Mouse (Mus musculus) adrenal gland, adult (tissue): ENCODE data around the gene Rdh16.
"Not testable (repeated sequence)": the region's sequence is repeated elsewhere in the genome, so short reads cannot be mapped to it uniquely, and the experiment has no call there.

Experiments used
- DNase-seq, 2 experiments: peaks; one replicate each; pipeline ENCODE4 v3.0.0; 2022 to 2023; ENCODE audit warnings: low spot score in 1 of 2; ENCODE audit not compliant: inconsistent age in 2 of 2

The Rdh16 gene

GRCm38 (mm10) chr10:127800891-127801290, at the start of gene Rdh16:
Gene Rdh16, plus strand, starts transcription at chr10:127801152.
- DNase-seq, result no peak

- DNase-seq, result peak in 1 of 2 experiments; percentile 67
These were observed 49.4 kb upstream of the Rdh16 start, which contains the start of gene Gpr182 for GRCm38 (mm10) chr10:127751548-127751947. Gene Gpr182, minus strand, starts transcription at chr10:127751732.

DNA sequence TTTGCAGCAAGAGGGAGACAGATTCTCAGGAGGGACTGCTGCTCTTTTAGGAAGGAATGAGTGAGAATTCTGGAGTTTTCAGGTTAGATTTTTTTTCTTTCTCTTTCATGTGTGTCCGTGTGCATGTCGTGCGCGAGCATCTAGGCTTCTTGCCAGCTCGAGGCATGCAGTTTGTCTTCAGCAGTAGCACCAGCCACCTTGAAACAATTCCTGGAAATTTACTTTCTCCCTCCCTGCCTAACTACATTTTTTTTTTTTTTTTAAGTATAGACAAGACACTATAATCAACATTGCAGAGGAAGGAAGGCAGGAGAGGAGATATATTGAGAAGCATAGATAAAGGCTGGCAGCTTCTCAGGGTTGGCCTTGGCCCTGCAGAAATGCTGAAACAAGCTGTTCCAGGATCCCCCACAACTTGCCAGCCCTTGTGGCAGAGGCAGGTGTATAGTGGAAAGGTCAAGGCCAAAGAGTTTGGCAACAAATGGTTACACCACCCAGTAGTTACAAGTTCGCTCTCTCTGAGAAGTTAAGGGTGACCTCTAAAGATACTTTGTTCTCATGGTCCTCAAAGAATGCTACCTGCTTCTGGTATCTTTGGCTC, 46.3 kb upstream of the Rdh16 start:
- DNase-seq, result peak; percentile 88 to 92

DNA sequence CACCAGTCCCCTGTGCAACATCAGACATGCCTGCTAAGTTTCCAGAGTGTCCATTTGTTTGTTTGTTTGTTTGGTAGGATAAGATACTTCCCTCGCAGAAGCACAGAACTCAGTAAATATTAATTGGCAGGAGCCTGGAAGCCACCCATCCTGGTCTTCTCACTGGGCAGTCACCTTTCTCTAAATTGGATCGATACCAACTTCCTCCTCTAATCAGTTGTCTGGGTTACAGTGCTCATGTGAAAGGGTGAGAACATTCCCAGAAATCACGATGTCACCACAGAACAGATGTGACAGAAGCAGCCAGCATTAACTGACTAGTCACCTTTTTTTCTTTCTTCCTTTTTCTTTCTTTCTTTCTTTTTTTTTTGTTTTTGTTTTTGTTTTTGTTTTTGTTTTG, 45.7 kb upstream of the Rdh16 start:
- DNase-seq, result no peak

DNA sequence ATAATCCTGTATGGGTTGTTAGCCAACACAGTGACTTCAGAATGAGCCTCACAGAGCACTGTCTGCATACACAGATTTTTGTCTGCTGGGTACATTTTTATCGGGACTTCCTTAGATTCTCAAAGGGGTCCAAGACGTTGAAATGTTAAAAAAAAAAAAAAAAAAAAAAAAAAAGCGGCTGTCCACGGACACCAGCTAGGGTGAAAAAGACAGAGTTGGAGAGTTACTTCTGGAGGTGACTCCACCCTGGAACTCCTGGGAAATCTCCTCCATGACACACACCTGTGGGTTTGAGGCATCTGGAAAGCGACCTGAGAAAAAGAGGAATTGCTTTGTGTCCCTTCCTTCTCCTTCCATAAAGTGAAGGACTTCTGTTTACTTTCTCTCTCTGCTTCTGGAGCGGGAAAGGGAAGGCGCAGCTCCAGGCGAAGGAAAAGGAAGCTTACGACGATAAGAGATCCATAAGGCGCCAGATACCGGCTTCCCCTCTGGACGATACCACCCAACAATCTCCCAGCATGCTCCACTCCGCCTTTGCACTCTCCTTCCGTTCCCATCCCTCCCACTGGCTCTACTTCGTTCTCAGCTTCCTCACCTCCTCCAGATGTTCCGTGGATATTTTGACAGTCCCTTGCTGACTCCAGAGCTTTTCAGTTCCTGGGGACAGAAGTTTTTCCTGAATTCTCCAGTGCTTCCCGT, 45.0 kb upstream of the Rdh16 start:
- peak; percentile 24 to 64 for DNase-seq

DNA sequence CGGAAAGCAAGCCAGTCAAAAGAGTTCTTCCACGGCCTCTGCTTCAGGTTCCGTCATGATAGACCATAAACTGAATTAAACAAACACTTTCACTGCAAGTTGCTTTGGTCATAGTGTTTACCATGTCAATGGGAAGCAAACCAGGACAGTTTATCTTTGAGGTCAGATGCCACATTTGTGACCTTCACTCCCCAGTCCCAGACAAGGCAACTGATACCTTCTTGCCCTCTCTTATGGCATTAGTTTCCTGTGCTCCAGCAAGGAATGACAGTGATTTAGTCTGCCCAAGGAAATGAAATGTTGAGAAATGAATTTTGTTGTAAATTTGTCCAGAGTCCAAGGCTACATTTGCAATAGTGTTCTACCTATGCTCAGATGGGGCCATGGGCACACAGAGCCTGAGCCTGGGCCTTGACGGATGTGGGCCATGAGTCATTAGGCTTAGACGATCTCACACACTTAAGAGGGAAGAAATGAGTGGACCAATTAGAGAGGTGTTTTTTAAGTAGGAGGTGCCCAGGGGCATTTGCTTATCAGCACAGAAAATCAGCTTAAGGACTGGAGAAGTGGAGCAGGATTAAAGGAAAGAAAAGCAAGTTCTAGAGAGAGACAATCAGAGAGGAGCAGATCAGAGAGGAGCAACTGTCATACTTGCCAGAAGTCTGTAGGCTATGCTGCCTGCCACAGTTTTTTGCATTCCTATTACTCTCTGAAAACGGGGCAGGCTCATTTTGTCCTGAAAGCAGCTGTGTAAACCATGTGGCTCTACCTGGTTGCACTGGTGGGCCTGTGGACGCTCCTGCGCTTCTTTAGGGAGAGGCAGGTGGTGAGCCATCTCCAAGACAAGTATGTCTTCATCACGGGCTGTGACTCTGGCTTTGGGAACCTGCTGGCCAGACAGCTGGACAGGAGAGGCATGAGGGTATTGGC, 41.5 kb upstream of the Rdh16 start, which contains the start of the genes Rdh1 and Rdh16f1:
TSS of gene Rdh1 (plus strand) at position 541 of the 930 bp plus-strand sequence.
TSS of gene Rdh16f1 (plus strand) at position 607 of the 930 bp plus-strand sequence.
- DNase-seq, result peak; percentile 69 to 89

DNA sequence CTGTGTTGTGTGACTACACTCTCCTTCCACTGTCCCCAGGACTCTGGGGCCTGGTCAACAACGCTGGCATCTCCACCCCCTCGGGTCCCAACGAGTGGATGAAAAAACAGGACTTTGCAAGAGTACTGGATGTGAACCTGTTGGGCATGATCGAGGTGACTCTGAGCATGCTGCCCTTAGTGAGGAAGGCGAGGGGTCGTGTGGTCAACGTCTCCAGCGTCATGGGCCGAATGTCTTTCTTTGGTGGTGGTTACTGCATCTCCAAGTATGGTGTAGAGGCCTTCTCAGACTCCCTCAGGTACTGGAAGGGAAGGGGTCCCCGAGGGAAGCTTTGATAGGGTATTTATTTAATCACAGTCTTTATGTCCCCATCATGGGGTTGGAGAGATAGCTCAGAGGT, 38.0 kb upstream of the Rdh16 start:
- not testable (repeated sequence) for DNase-seq

GRCm38 (mm10) chr10:127763914-127764680, 36.9 kb upstream of the Rdh16 start:
- DNase-seq, result peak in 1 of 2 experiments; percentile 40

DNA sequence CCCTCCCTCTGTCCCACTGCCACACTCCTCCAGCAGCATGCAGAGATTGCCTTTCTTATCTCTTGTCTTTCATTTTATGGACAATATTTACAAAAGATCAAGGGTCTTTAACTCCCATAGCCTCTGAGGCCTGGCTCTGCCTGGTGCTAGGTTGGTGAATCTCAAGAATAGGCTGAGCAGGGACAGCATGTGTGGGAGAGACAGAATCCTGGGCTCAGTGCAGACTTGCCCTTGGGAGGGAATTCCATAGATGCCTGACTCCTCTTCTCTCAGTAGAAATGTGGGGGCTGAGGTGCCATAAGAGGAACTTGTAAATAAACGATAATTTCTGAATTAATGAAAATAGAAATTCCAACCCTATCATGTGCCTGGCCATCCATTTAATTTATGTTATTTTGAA, 34.4 kb upstream of the Rdh16 start:
- DNase-seq, result no peak

- peak in 1 of 2 experiments; percentile 16 for DNase-seq
These were observed 24.9 kb upstream of the Rdh16 start, which contains the start of gene Rdh9 for GRCm38 (mm10) chr10:127776011-127776410. Gene Rdh9, plus strand, starts transcription at chr10:127776386.

GRCm38 (mm10) chr10:127782321-127782720, 18.6 kb upstream of the Rdh16 start:
- DNase-seq, result not testable (repeated sequence)

GRCm38 (mm10) chr10:127785411-127785810, 15.5 kb upstream of the Rdh16 start:
- DNase-seq, result not testable (repeated sequence)

DNA sequence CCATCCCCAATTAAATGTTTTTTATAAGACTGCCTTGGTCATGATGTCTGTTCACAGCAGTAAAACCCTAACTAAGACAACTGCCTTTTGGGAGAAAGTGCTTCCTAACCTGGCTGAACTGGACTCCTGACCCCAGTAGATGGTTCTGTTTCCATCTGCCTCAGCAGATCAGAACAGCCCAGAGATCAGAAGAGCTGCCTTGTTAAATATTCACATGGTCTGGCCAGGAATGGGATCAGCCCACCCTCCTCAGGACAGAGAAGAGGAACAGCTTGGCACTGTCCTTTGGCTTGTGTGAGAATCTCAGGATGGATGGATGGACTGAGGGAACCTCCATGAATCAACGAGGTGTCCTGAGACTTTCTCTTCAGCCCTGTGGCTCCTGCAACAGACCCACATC, 1.7 kb upstream of the Rdh16 start:
- DNase-seq, result no peak

GRCm38 (mm10) chr10:127801612-127802011, 660 bp downstream of the Rdh16 start:
- DNase-seq, result no peak

DNA sequence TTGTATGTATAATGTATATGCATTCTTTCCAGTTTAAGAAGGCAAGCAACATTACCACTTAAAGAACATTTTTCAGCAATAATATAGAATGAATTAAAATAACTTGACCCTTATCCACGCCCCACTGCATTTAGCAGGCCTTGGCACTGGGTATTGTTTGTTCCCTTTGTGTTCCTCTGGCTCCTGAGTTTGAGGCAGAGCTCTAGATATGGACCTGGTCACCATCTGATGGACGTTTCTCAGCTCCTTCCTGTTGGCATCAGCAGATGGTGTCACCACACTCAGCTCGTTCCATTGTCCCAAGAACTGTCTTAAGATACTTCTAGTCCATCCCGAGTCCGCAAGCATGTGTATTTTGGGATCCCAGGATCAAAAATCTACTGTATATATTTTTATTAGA, 1.3 kb downstream of the Rdh16 start:
- DNase-seq, result no peak

DNA sequence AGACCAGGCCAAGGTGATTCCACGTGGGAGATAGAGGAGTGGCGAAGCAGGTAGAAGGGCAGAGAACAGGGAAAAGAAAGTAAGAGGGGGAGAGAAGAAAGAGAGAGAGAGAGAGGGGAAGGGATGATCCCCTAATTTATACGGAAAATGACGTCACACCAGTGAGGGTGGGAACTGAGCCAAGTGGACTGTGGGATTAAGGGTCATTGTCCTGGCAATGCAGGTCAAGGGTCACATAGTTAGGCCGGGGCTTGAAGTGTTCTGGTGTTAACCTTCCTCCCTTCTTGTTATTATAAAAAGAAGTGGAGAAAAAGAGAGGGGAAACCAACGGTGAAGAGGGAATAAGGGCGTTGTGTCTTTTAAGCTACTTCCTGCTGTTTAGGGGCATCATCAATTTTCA, 3.5 kb downstream of the Rdh16 start:
- DNase-seq, result no peak

DNA sequence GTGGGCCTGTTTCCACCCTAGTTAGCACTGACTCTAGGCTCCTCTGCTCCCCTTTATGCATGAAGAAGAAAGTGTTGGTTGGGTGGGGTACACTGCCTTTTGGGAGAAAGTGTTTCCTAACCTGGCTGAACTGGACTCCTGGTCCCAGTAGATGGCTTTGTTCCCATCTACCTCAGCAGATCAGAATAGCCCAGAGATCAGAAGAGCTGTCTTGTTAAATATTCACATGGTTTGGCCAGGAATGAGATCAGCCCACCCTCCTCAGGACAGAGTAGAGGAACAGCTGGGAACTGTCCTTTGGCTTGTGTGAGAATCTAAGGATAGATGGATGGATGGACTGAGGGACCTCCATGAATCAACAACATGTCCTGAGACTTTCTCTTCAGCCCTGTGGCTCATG, 14.9 kb downstream of the Rdh16 start:
- DNase-seq, result no peak

DNA sequence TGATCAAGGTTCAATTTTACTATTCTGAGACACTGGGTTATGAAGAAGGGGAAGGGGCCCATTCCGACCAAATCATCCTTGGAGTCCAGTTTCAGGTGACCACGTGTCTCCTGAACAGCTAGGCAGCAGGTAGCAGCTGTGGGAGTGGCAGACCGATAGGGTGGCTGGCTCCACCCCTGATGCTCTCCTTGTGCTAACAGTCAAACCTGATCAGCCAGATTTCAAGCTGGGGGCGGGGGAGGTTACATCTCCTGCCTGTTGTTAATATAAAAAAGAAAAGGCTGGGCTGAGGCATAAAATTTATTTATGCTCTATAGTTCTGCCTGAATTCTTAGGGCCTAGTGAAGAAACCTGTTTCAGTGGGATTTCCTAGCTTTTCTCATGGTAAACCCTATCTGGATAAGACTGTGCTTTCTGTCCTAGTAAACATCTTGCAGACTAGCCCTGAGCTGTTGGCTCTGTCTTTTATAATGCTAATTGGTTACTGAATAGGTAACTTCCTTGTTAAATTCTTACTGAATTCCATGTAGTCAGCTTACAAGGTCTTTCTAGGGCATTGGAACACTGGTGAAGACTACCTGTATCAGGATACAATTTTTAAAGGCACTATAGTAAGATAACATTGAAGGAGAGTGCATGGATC, 16.4 kb downstream of the Rdh16 start:
- not testable (repeated sequence) for DNase-seq

GRCm38 (mm10) chr10:127821806-127822205, 20.9 kb downstream of the Rdh16 start:
- DNase-seq, result not testable (repeated sequence)

DNA sequence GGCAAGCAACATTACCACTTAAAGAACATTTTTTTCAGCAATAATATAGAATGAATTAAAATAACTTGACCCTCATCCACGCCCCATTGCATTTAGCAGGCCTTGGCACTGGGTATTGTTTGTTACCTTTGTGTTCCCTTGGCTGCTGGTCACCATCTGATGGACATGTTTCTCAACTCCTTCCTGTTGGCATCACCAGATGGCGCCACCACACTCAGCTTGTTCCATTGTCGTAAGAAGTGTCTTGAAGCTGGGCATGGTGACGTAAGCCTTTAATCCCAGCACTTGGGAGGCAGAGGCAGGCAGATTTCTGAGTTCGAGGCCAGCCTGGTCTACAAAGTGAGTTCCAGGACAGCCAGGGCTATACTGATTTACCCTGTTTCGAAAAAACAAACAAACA, 24.4 kb downstream of the Rdh16 start:
- DNase-seq, result peak; percentile 27 to 62
